In genomic region chr6:146281176-146281899, GRCm38 (mm10) we compare ENCODE assay signal across 8 mouse cellular contexts.
DNase-seq lines count a peak whose midpoint lies in the region; ATAC-seq and TF ChIP-seq lines count a peak whose summit lies in the region.

No protein-coding gene starts in this region.

- TF ChIP-seq EP300 in liver, embryonic 14.5 days (IDR thresholded peaks at IDR 0.05; ENCODE audit: low read depth) = no peak

- H3K36me3 ChIP-seq in lung, embryonic 14.5 days (ENCODE audit: insufficient read depth) = no peaks in the 10 kb centered on the region
- H3K36me3 ChIP-seq in liver, embryonic 14.5 days (replicated peaks; ENCODE audit: control insufficient read depth, insufficient read depth, low read depth) = no peaks in the 10 kb centered on the region
- H3K36me3 ChIP-seq in midbrain, embryonic 16.5 days (ENCODE audit: control insufficient read depth, insufficient read depth, low read length) = no peaks in the 10 kb centered on the region

- 78% methylated on average over 24 of the region's 24 CpGs for WGBS in cerebellum, adult 2 months
- WGBS in lung, embryonic 14.5 days = 88% methylated on average over 24 of the region's 24 CpGs
- 78% methylated on average over 24 of the region's 24 CpGs for WGBS in liver, embryonic 14.5 days (ENCODE audit: insufficient replicate concordance)
- 96% methylated on average over 24 of the region's 24 CpGs for whole genome bisulfite sequencing in midbrain, embryonic 16.5 days

- DNase-seq in cerebellum, adult 2 months = peak; percentile 21 to 30
- DNase-seq in cerebellum, adult 8-10 months = no peak
- no peak for DNase-seq in lung, embryonic 14.5 days
- DNase-seq in lung, postnatal 4 days = no peak
- DNase-seq in cerebellum, postnatal 10 days = peak; percentile 66 to 74
- DNase-seq in liver, embryonic 14.5 days (ENCODE audit: low read depth in 3 of 3, low spot score in 3 of 3) = peak in 2 of 3 experiments; percentile 10 to 16
- DNase-seq in thymus, postnatal 10 days (ENCODE audit: low spot score in 2 of 2) = peak; percentile 17 to 51

- no peak overlapping the region for H3K9ac ChIP-seq in lung, embryonic 14.5 days
- H3K9ac ChIP-seq in liver, embryonic 14.5 days (replicated peaks) = no peak overlapping the region
- no peak overlapping the region for H3K9ac ChIP-seq in midbrain, embryonic 16.5 days (ENCODE audit: low read depth, low read length)

- peak; percentile 38; the same call in 1 of the 2 replicates for TF ChIP-seq CTCF in cerebellum, adult 2 months (IDR thresholded peaks at IDR 0.05; ENCODE audit: borderline replicate concordance, insufficient read depth, low read depth, low read length)
- TF ChIP-seq CTCF in lung, embryonic 14.5 days (IDR thresholded peaks at IDR 0.05; ENCODE audit: low read depth) = peak; percentile 43; the same call in 1 of the 2 replicates
- TF ChIP-seq CTCF in liver, embryonic 14.5 days (IDR thresholded peaks at IDR 0.05; ENCODE audit: low read depth) = peak; percentile 88

- no peak for ATAC-seq in lung, embryonic 14.5 days (ENCODE audit: insufficient read depth)
- no peak for ATAC-seq in liver, embryonic 14.5 days (ENCODE audit: insufficient read depth)
- ATAC-seq in midbrain, embryonic 16.5 days = no peak

- peaks cover 6% of the 10 kb centered on the region; the same call in 1 of the 2 replicates for H3K4me1 ChIP-seq in cerebellum, adult 2 months (ENCODE audit: control insufficient read depth, insufficient read depth, low read length)
- no peaks in the 10 kb centered on the region for H3K4me1 ChIP-seq in lung, embryonic 14.5 days (ENCODE audit: insufficient read depth)
- no peaks in the 10 kb centered on the region for H3K4me1 ChIP-seq in liver, embryonic 14.5 days (replicated peaks; ENCODE audit: control insufficient read depth in 2 of 2, insufficient read depth in 2 of 2, low read length in 1 of 2)
- 0 out of 2 replicates have a peak, but pooled peaks cover 2% of the 10 kb centered on the region for H3K4me1 ChIP-seq in midbrain, embryonic 16.5 days (ENCODE audit: control insufficient read depth, insufficient read depth, low read length)

- H3K4me2 ChIP-seq in lung, embryonic 14.5 days = no peak overlapping the region
- no peak overlapping the region for H3K4me2 ChIP-seq in liver, embryonic 14.5 days (ENCODE audit: low read depth)
- no peak overlapping the region for H3K4me2 ChIP-seq in midbrain, embryonic 16.5 days (ENCODE audit: low read length)

- no peak overlapping the region for H3K27ac ChIP-seq in cerebellum, adult 2 months (ENCODE audit: insufficient read depth, low read length)
- no peak overlapping the region for H3K27ac ChIP-seq in lung, embryonic 14.5 days (ENCODE audit: low read depth)
- no peak overlapping the region for H3K27ac ChIP-seq in liver, embryonic 14.5 days
- no peak overlapping the region for H3K27ac ChIP-seq in midbrain, embryonic 16.5 days (ENCODE audit: low read length)

- no peak overlapping the region for H3K4me3 ChIP-seq in cerebellum, adult 2 months (replicated peaks; ENCODE audit: insufficient read depth, low read depth, low read length)
- H3K4me3 ChIP-seq in lung, embryonic 14.5 days (ENCODE audit: low read depth, low read length) = no peak overlapping the region
- no peak overlapping the region for H3K4me3 ChIP-seq in liver, embryonic 14.5 days (ENCODE audit: insufficient read depth in 1 of 2, low read depth in 2 of 2, low read length in 2 of 2)
- no peak overlapping the region for H3K4me3 ChIP-seq in midbrain, embryonic 16.5 days (ENCODE audit: low read depth, low read length)

- no peaks in the 10 kb centered on the region for H3K9me3 ChIP-seq in lung, embryonic 14.5 days (ENCODE audit: low read depth, low read length)
- no peaks in the 10 kb centered on the region for H3K9me3 ChIP-seq in liver, embryonic 14.5 days (ENCODE audit: control insufficient read depth, low read length)
- no peaks in the 10 kb centered on the region for H3K9me3 ChIP-seq in midbrain, embryonic 16.5 days (replicated peaks; ENCODE audit: control insufficient read depth, low read length, poor library complexity, severe bottlenecking)

- no peak for TF ChIP-seq POLR2A in cerebellum, adult 2 months (IDR thresholded peaks at IDR 0.05; ENCODE audit: borderline replicate concordance, insufficient read depth, low read length)

- H3K27me3 ChIP-seq in cerebellum, adult 2 months (ENCODE audit: control insufficient read depth, insufficient read depth, low read length) = no peaks in the 10 kb centered on the region
- no peaks in the 10 kb centered on the region for H3K27me3 ChIP-seq in lung, embryonic 14.5 days (ENCODE audit: insufficient read depth, low read length)
- no peaks in the 10 kb centered on the region for H3K27me3 ChIP-seq in liver, embryonic 14.5 days (ENCODE audit: control insufficient read depth, insufficient read depth, low read length)
- no peaks in the 10 kb centered on the region for H3K27me3 ChIP-seq in midbrain, embryonic 16.5 days (ENCODE audit: control insufficient read depth, insufficient read depth, low read depth, low read length)

Comparison
In these comparisons a context has a peak if more than half of its experiments do, and no peak if none do; other contexts are left out.
1. DNase-seq: peak in cerebellum, adult 2 months (2 of 2), cerebellum, postnatal 10 days (2 of 2), liver, embryonic 14.5 days (2 of 3) and thymus, postnatal 10 days (2 of 2); none in cerebellum, adult 8-10 months (single experiment), lung, embryonic 14.5 days (single experiment) and lung, postnatal 4 days (0 of 2).
2. CTCF ChIP-seq: peak in every context shown above with its lines; median percentile 88 in liver, embryonic 14.5 days; 43 in lung, embryonic 14.5 days; 38 in cerebellum, adult 2 months.